Mouse (Mus musculus) liver, embryonic 18 days (tissue): ENCODE results near the gene Gmnn. TPM values are rescaled to one million over a fixed set of nuclear protein-coding genes. Genes with fewer than 3 reads are reported as not detected.

Experiments used
- polyA plus RNA-seq: library from polyadenylated mRNA; depleted of rRNA; stranded (reverse); fragments of >200 nt; gene quantifications from 2 replicates; pipeline ENCODE4 v1.2.3, GENCODE M21; 2012; rRNA removed

The Gmnn gene
- 31.0 and 32.0 TPM in 2 replicates for polyA plus RNA-seq

DNA sequence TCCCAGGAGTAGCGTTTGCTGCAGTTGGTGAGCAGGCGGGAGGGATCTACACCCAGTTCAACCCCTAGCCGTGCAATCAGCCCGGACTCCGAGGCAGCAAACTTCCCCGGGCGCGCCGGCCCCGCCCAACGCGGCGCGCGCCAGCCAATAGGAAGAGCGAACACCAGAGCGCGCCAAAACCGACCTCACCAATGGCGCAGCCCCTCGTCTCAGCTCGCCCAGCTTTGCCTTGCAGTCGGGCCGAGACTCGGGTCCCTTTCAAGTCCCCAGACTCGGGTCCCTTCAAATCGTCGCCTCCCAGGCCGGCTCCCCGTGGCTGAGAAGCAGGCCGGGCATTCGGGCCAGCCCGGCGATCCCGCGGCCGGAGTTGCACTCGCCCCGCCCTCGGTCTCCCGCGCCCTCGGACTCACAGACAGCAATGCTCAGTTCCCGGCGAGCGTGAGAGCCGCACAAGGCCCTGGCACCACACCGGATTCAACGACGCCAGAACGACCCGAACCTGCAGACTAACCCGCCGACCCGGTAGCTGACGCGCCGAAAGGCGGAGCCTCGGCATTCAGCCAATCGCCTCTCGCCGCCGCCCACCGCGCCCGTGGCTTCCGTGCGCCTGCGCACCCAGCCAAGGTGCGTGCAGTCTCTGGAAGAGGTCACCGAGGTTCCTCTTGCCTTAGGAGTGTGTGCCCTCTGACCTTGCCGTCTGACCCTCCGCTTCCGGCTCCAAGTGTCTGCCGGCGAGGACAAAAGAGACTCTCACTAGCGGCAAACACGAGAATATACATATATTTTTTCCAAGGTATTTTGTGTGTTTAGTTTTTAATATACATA lies at the start of gene Gmnn:
Gene Gmnn, minus strand, starts transcription at position 521 of the 825 bp plus-strand sequence.

DNA sequence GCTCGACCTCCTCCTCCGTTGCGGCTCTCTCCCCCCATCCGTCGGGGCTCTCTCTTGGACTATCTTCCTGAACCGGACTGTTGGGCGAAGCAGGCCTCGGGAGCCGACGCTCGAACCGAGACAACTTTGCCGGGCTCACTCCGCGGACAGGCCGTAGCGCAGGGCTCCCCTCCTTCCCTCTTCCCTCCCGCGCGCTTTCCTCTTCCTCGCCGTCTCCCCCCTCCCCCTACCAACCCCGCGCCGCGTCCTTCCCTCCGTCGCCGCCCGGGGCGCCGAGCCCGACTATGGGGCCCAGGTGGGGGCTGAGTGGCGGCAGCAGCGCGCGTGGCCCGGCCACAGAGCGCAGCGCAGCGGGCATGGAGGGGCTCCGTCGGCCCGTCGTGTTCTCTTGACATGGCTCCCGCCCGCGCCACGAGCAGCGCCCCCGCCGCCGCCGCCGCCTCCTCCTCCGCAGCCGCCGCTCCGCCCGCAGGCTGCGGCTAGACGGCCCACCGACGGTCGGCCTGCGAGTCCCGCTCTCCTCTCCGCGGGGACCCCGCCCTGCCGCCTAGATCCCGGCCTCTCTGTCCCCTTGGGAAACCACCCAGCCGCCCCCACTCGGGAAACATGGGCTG lies 39.7 kb upstream of the Gmnn start, which contains the start of gene BC005537:
Gene BC005537, plus strand, starts transcription at position 350 of the 614 bp plus-strand sequence.

DNA sequence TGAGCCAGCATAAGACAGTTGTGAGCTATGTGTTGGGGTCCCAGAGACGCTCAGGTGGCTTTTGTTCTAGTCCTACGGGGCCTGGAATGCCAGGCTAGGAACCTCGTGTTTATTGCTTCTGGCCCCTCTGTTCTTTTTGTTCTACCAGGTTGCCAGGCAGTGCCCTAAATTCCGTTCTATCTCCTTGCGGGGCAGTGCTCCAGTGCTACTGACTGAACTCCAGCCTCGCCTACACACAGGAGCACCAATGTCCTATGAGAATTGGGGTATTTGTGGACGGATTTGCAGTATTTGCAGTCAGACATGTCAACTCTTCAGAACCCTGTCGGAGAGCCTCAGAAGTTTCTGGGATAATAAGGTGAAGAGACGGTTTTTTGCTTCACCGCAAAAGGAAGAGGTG lies 20.7 kb downstream of the Gmnn start, which contains the start of gene Armh2:
Gene Armh2, plus strand, starts transcription at position 205 of the 400 bp plus-strand sequence.

Other genes with a start within 250 kb of the Gmnn start
- gene Ripor2, start 179.7 kb downstream of the Gmnn start, polyA plus RNA-seq, result 3.2 and 4.2 TPM in 2 replicates
- gene Armh2, start 20.7 kb downstream of the Gmnn start, polyA plus RNA-seq, result not detected in 2 replicates
- 29.1 and 30.2 TPM in 2 replicates for gene BC005537, start 39.7 kb upstream of the Gmnn start, polyA plus RNA-seq
- gene Acot13, start 69.6 kb upstream of the Gmnn start, polyA plus RNA-seq, result 46.8 and 53.9 TPM in 2 replicates
- gene Tdp2, start 69.8 kb upstream of the Gmnn start, polyA plus RNA-seq, result 18.0 and 18.5 TPM in 2 replicates
- gene D130043K22Rik, start 83.2 kb upstream of the Gmnn start, polyA plus RNA-seq, result 0.23 and 0.31 TPM in 2 replicates
- 5.0 and 5.5 TPM in 2 replicates for gene Aldh5a1, start 175.7 kb upstream of the Gmnn start, polyA plus RNA-seq
- gene Gpld1, start 181.2 kb upstream of the Gmnn start, polyA plus RNA-seq, result 52.9 and 57.0 TPM in 2 replicates